Mouse (Mus musculus) lung, embryonic 14.5 days (tissue): ENCODE results near the gene Kcnj3. TPM values are rescaled to one million over a fixed set of nuclear protein-coding genes. Genes with fewer than 3 reads are reported as not detected.

Experiments
- ATAC-seq: fragments of 200-750 bp; cut with Nextera tagmentation; 2 replicates; pipeline ENCODE4 v1.8.0; 2017; ENCODE audit warnings: mild to moderate bottlenecking, moderate TSS enrichment, moderate library complexity; ENCODE audit not compliant: insufficient read depth
- DNase-seq: peaks from one replicate; pipeline ENCODE4 v3.0.0-alpha.2; 2015
- H3K27ac ChIP-seq: fragments of 300-500 bp; sonication (generic); 2 replicates; pipeline ENCODE4 v1.5.1; 2014; ENCODE audit warnings: low read depth, mild to moderate bottlenecking, moderate library complexity
- H3K27me3 ChIP-seq: fragments of 300-500 bp; sonication (generic); 2 replicates; pipeline ENCODE4 v1.6.1; 2014; ENCODE audit warnings: low read length, control low read depth; ENCODE audit not compliant: insufficient read depth
- H3K36me3 ChIP-seq: fragments of 300-500 bp; sonication (generic); 2 replicates; pipeline ENCODE4 v1.6.1; 2014; ENCODE audit warnings: control low read depth; ENCODE audit not compliant: insufficient read depth
- H3K4me1 ChIP-seq: fragments of 300-500 bp; sonication (generic); 2 replicates; pipeline ENCODE4 v1.6.1; 2014; ENCODE audit warnings: antibody characterized with exemption, control low read depth; ENCODE audit not compliant: insufficient read depth
- H3K4me2 ChIP-seq: fragments of 300-500 bp; sonication (generic); 2 replicates; pipeline ENCODE4 v1.6.1; 2014; ENCODE audit warnings: mild to moderate bottlenecking
- H3K4me3 ChIP-seq: fragments of 300-500 bp; sonication (generic); 2 replicates; pipeline ENCODE4 v1.5.1; 2014; ENCODE audit warnings: low read depth, low read length
- H3K9ac ChIP-seq: fragments of 300-500 bp; sonication (generic); 2 replicates; pipeline ENCODE4 v1.6.1; 2014
- H3K9me3 ChIP-seq: fragments of 300-500 bp; sonication (generic); 2 replicates; pipeline ENCODE4 v1.6.1; 2016; ENCODE audit warnings: low read depth, low read length, control low read depth
- CTCF ChIP-seq: IDR thresholded peaks from 2 replicates; pipeline ENCODE4 v1.5.1; 2016; ENCODE audit warnings: antibody characterized with exemption, low read depth
- WGBS: fragments of 180-500 bp; shearing (Covaris S2); extraction: QIAGEN DNeasy Blood & Tissue Kit; methylation state at CpG from one replicate; pipeline ENCODE4 v1.1.7; 2014; 5-methylcytosine and 5-hydroxymethylcytosine counted together
- polyA plus RNA-seq: library from polyadenylated mRNA; unstranded; fragments of >200 nt; fragmentation: Nextera tagmentation; extraction: Ambion mirVana; gene quantifications from 2 replicates; pipeline ENCODE4 v1.2.1, GENCODE M21; 2014

The Kcnj3 gene
- 0.08 and 0.37 TPM in 2 replicates for polyA plus RNA-seq

- Histone ChIP-seq H3K4me3 (peak within 1 kb of the TSS; percentile 38), H3K9me3 (no peaks in the 10 kb centered on the region), H3K4me1 (no peaks in the 10 kb centered on the region), H3K27me3 (peaks cover 25% of the 10 kb centered on the region), H3K9ac (0 out of 2 replicates have a peak within 1 kb of the TSS, but pooled peaks have one; percentile 9), H3K36me3 (no peaks in the 10 kb centered on the region), H3K27ac (no peak within 1 kb of the TSS), H3K4me2 (peak within 1 kb of the TSS; percentile 62)
- DNase-seq (peak; percentile 5), ATAC-seq (peak; percentile 59; the same call in 1 of the 2 replicates)
- WGBS = 3% methylated on average over 20 of the region's 20 CpGs
- TF ChIP-seq CTCF = no peak
Measured at GRCm38 (mm10) chr2:55435721-55436260, at the start of gene Kcnj3. TSS of gene Kcnj3 (plus strand) at chr2:55435970.

GRCm38 (mm10) chr2:55390330-55390989 is 45.3 kb upstream of the Kcnj3 start:
- no peaks in the 10 kb centered on the region for H3K4me1 ChIP-seq
- no peak overlapping the region for H3K9ac ChIP-seq
- DNase-seq (no peak), ATAC-seq (no peak)
- no peaks in the 10 kb centered on the region for H3K27me3 ChIP-seq
- H3K36me3 ChIP-seq = no peaks in the 10 kb centered on the region
- 72% methylated on average over 3 of the region's 3 CpGs for WGBS
- H3K27ac ChIP-seq = no peak overlapping the region
- H3K9me3 ChIP-seq = no peaks in the 10 kb centered on the region
- H3K4me2 ChIP-seq = no peak overlapping the region
- no peak for TF ChIP-seq CTCF
- no peak overlapping the region for H3K4me3 ChIP-seq

- no peaks in the 10 kb centered on the region for H3K9me3 ChIP-seq
- DNase-seq (no peak), ATAC-seq (no peak)
- no peak overlapping the region for H3K4me2 ChIP-seq
- H3K9ac ChIP-seq = no peak overlapping the region
- no peaks in the 10 kb centered on the region for H3K27me3 ChIP-seq
- no peak overlapping the region for H3K4me3 ChIP-seq
- 63% methylated on average over 1 of the region's 1 CpGs for whole genome bisulfite sequencing
- no peaks in the 10 kb centered on the region for H3K36me3 ChIP-seq
- H3K27ac ChIP-seq = no peak overlapping the region
- TF ChIP-seq CTCF = no peak
- H3K4me1 ChIP-seq = no peaks in the 10 kb centered on the region
Measured at GRCm38 (mm10) chr2:55405307-55405706, 30.5 kb upstream of the Kcnj3 start.

GRCm38 (mm10) chr2:55427633-55428032 is 8.1 kb upstream of the Kcnj3 start:
- ATAC-seq = no peak
- no peak for TF ChIP-seq CTCF

GRCm38 (mm10) chr2:55432104-55432503 is 3.7 kb upstream of the Kcnj3 start:
- Histone ChIP-seq H3K27me3 (peaks cover 15% of the 10 kb centered on the region; the same call in 1 of the 2 replicates), H3K4me2 (no peak overlapping the region), H3K9me3 (no peaks in the 10 kb centered on the region), H3K4me1 (no peaks in the 10 kb centered on the region), H3K9ac (no peak overlapping the region), H3K36me3 (no peaks in the 10 kb centered on the region), H3K27ac (no peak overlapping the region), H3K4me3 (no peak overlapping the region)
- 27% methylated on average over 4 of the region's 4 CpGs for WGBS
- TF ChIP-seq CTCF = no peak
- DNase-seq (peak; percentile 31), ATAC-seq (peak; percentile 64; the same call in 1 of the 2 replicates)

More at GRCm38 (mm10) chr2:55427633-55428032, 8.1 kb upstream of the Kcnj3 start:
- H3K27me3 ChIP-seq = no peaks in the 10 kb centered on the region
- H3K27ac ChIP-seq = no peak overlapping the region
- no peaks in the 10 kb centered on the region for H3K36me3 ChIP-seq
- no peak overlapping the region for H3K4me2 ChIP-seq
- no peak overlapping the region for H3K4me3 ChIP-seq
- DNase-seq = no peak
- no peaks in the 10 kb centered on the region for H3K9me3 ChIP-seq
- H3K9ac ChIP-seq = no peak overlapping the region
- WGBS = 45% methylated on average over 2 of the region's 2 CpGs
- H3K4me1 ChIP-seq = no peaks in the 10 kb centered on the region

- Histone ChIP-seq H3K9ac (0 out of 2 replicates have a peak overlapping the region, but pooled peaks have one; percentile 9), H3K4me3 (peak overlapping the region; percentile 38), H3K4me2 (peak overlapping the region; percentile 62), H3K27me3 (peaks cover 25% of the 10 kb centered on the region), H3K4me1 (no peaks in the 10 kb centered on the region), H3K9me3 (no peaks in the 10 kb centered on the region), H3K27ac (no peak overlapping the region), H3K36me3 (no peaks in the 10 kb centered on the region)
- WGBS = under 1% methylated on average over 21 of the region's 21 CpGs
- DNase-seq (peak; percentile 17), ATAC-seq (peak; percentile 54)
- TF ChIP-seq CTCF = no peak
Measured at GRCm38 (mm10) chr2:55436261-55437006, 664 bp downstream of the Kcnj3 start.
